Mouse (Mus musculus): ENCODE measurements around the gene Smad5. TPM values are rescaled to one million over a fixed set of nuclear protein-coding genes. Genes with fewer than 3 reads are reported as not detected.

Smad5 gene
- 17.1 and 18.7 TPM in 2 replicates for polyA plus RNA-seq (2015; fragmentation: Nextera tagmentation; extraction: Ambion mirVana)

DNA sequence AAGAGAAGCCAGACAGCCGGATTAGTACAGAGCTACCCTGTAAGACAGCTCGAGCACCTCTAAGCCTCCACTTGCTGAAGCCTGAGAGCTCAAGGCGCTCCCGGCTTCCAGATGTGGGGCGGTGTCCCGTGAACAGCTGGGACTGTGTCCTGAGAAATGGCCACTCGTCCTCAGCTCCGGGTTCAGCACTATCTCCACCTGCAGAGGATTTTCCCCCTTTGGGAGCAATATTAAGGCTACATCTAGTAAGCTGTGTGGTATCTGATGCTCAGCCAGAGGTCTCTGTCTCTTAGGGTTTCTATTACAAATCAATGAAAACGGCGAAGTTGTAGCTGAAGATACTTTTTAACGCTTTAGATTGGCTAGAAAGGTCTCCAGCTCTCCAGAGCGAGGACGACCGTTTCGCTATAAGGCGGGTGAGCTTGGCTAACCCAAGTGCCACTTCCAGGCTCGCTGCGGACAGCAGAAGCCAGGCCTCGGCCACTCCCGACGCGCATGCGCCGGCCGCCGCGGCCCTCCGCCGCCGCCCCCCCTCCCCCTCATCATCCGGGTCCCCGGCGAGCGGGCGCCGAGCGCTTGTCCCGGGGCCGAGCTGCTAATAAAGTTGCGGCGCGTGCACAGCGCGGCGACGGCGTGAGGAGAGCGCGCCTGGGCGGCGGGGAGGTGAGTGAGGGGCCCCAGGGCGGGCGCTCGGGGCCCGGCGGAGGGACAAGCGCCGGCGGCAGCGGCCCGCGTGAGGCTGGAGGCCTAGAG lies at the start of gene Smad5:
TSS of gene Smad5 (plus strand) at position 542 of the 753 bp plus-strand sequence.
- ATAC-seq: peak; percentile 85
- Histone ChIP-seq H3K9ac (ENCODE audit: low read depth, low read length) (peak within 1 kb of the TSS; percentile 87), H3K9me3 (replicated peaks; ENCODE audit: control insufficient read depth, low read length, poor library complexity, severe bottlenecking) (no peaks in the 10 kb centered on the region), H3K27me3 (ENCODE audit: control insufficient read depth, insufficient read depth, low read depth, low read length) (no peaks in the 10 kb centered on the region), H3K36me3 (ENCODE audit: control insufficient read depth, insufficient read depth, low read length) (no peaks in the 10 kb centered on the region), H3K4me1 (ENCODE audit: control insufficient read depth, insufficient read depth, low read length) (peaks cover 48% of the 10 kb centered on the region), H3K4me3 (ENCODE audit: low read depth, low read length) (peak within 1 kb of the TSS; percentile 67), H3K4me2 (ENCODE audit: low read length) (peak within 1 kb of the TSS; percentile 74), H3K27ac (ENCODE audit: low read length) (peak within 1 kb of the TSS; percentile 98)
- WGBS: 3% methylated on average over 43 of the region's 62 CpGs

DNA sequence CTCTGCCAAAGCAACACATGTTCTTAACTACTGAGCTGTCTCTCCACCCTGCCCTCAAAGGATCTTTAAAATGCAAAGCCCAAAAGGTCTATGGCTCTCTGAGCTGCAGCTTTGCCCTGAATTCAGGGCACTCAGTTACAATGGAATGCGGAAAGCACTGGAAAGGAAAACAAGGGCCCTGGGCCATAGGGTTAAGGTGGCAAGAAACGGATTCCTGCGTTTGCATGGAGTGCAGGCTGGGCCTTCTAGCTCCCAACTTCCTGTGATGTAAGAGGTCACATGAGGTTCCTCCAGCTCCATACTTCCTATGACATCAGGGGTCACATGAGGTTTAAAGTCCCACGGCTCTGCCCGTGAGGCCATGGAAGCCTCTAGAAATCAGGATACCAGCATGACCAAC lies 48.6 kb upstream of the Smad5 start:
- H3K9ac ChIP-seq (ENCODE audit: low read depth, low read length): no peak overlapping the region
- H3K4me1 ChIP-seq (ENCODE audit: control insufficient read depth, insufficient read depth, low read length): no peaks in the 10 kb centered on the region
- no peaks in the 10 kb centered on the region for H3K36me3 ChIP-seq (ENCODE audit: control insufficient read depth, insufficient read depth, low read length)
- ATAC-seq: no peak
- no peaks in the 10 kb centered on the region for H3K9me3 ChIP-seq (replicated peaks; ENCODE audit: control insufficient read depth, low read length, poor library complexity, severe bottlenecking)
- H3K4me2 ChIP-seq (ENCODE audit: low read length): no peak overlapping the region
- H3K27me3 ChIP-seq (ENCODE audit: control insufficient read depth, insufficient read depth, low read depth, low read length): no peaks in the 10 kb centered on the region
- H3K4me3 ChIP-seq (ENCODE audit: low read depth, low read length): no peak overlapping the region
- H3K27ac ChIP-seq (ENCODE audit: low read length): no peak overlapping the region
- WGBS: 89% methylated on average over 5 of the region's 5 CpGs

DNA sequence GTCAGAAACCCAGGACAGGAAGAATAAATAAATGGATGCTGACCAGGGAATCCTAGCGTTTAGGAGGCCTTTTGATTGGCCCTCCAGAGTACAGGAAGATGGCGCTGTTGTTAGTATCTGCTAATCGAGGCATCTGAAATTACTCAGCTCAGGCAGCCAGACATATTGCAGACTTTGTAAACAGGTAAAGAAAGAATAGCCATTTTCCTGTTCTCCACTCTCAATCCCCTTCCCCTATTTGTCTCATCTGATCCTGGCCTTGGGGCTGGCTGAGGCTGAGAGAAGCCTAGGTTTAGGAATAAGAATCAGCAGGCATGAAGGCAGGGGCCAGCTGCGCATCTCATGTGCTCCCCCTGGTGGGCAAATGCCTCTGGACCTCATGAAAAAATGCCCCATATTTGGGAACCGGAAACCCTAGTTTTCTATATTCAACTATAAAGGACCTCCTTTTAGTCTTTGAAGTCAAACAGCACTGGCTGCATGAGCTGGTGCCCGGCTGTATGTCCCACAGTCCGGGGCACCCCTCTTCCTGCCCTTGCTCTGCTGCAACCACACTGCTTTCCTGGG lies 44.8 kb upstream of the Smad5 start:
- H3K36me3 ChIP-seq (ENCODE audit: control insufficient read depth, insufficient read depth, low read length): no peaks in the 10 kb centered on the region
- no peak for ATAC-seq
- no peak overlapping the region for H3K4me3 ChIP-seq (ENCODE audit: low read depth, low read length)
- H3K27me3 ChIP-seq (ENCODE audit: control insufficient read depth, insufficient read depth, low read depth, low read length): no peaks in the 10 kb centered on the region
- no peak overlapping the region for H3K9ac ChIP-seq (ENCODE audit: low read depth, low read length)
- no peaks in the 10 kb centered on the region for H3K4me1 ChIP-seq (ENCODE audit: control insufficient read depth, insufficient read depth, low read length)
- H3K27ac ChIP-seq (ENCODE audit: low read length): no peak overlapping the region
- WGBS: 34% methylated on average over 7 of the region's 7 CpGs
- H3K9me3 ChIP-seq (replicated peaks; ENCODE audit: control insufficient read depth, low read length, poor library complexity, severe bottlenecking): no peaks in the 10 kb centered on the region
- H3K4me2 ChIP-seq (ENCODE audit: low read length): no peak overlapping the region

DNA sequence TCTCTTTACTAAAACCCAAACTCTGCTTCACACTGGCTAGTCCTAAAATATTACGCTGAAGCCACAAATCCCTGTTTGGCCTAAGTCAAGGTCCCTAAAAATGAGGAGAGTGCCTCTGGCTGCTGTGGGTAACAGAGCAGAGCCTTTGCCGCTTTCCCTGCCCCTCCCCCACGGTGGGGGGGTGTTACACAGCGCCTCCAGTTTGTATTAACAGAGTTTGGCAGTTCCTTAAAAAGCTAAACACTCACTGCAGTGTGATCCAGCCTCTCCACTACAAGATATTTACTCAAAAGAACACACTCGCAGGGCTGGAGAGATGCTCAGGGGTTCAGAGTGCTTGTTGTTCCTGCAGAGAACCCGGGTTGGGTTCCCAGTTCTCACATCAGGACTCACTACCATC lies 43.9 kb upstream of the Smad5 start:
- H3K9ac ChIP-seq (ENCODE audit: low read depth, low read length): no peak overlapping the region
- no peaks in the 10 kb centered on the region for H3K9me3 ChIP-seq (replicated peaks; ENCODE audit: control insufficient read depth, low read length, poor library complexity, severe bottlenecking)
- no peaks in the 10 kb centered on the region for H3K27me3 ChIP-seq (ENCODE audit: control insufficient read depth, insufficient read depth, low read depth, low read length)
- H3K4me1 ChIP-seq (ENCODE audit: control insufficient read depth, insufficient read depth, low read length): no peaks in the 10 kb centered on the region
- WGBS: 66% methylated on average over 6 of the region's 6 CpGs
- H3K4me2 ChIP-seq (ENCODE audit: low read length): no peak overlapping the region
- H3K36me3 ChIP-seq (ENCODE audit: control insufficient read depth, insufficient read depth, low read length): no peaks in the 10 kb centered on the region
- H3K4me3 ChIP-seq (ENCODE audit: low read depth, low read length): no peak overlapping the region
- ATAC-seq: no peak
- H3K27ac ChIP-seq (ENCODE audit: low read length): no peak overlapping the region

DNA sequence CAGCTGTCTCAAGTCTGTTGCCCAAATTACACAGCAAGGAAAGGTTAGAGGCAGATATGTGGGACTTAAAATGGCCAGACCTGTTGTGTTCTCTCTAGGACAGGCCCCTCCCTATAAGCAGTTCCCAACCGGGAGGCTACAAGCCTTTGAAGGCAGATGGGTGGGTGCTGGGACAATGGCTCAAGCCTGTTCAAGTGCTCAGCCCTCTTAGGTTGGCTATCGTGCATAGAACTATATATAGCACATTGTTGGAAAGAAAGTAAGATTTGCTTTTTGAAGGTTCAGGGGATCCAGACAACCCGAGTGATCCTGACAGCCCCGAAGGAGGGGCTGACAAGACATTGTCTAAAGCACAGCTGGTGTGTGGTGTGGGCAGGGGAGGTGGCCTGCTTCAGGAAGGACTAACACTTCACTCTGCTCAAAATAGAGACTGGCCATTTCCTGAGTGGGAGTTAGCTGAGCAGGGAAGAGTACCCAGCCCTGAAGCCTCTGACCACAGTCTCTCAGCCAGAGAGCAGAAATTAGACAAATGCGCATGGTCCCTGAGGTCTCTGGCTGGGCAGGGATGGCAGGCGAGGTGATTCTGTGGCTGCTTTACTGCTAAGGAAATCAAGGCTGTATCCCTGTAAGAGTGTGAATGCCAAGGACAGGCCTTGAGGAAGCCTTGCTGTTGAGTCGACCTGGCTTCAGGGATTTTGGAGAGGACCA lies 40.7 kb upstream of the Smad5 start:
- no peaks in the 10 kb centered on the region for H3K9me3 ChIP-seq (replicated peaks; ENCODE audit: control insufficient read depth, low read length, poor library complexity, severe bottlenecking)
- H3K4me3 ChIP-seq (ENCODE audit: low read depth, low read length): no peak overlapping the region
- no peaks in the 10 kb centered on the region for H3K4me1 ChIP-seq (ENCODE audit: control insufficient read depth, insufficient read depth, low read length)
- H3K27me3 ChIP-seq (ENCODE audit: control insufficient read depth, insufficient read depth, low read depth, low read length): no peaks in the 10 kb centered on the region
- H3K27ac ChIP-seq (ENCODE audit: low read length): no peak overlapping the region
- peak; percentile 8; the same call in 1 of the 2 replicates for ATAC-seq
- H3K36me3 ChIP-seq (ENCODE audit: control insufficient read depth, insufficient read depth, low read length): no peaks in the 10 kb centered on the region
- 54% methylated on average over 7 of the region's 7 CpGs for WGBS
- no peak overlapping the region for H3K9ac ChIP-seq (ENCODE audit: low read depth, low read length)
- H3K4me2 ChIP-seq (ENCODE audit: low read length): no peak overlapping the region

DNA sequence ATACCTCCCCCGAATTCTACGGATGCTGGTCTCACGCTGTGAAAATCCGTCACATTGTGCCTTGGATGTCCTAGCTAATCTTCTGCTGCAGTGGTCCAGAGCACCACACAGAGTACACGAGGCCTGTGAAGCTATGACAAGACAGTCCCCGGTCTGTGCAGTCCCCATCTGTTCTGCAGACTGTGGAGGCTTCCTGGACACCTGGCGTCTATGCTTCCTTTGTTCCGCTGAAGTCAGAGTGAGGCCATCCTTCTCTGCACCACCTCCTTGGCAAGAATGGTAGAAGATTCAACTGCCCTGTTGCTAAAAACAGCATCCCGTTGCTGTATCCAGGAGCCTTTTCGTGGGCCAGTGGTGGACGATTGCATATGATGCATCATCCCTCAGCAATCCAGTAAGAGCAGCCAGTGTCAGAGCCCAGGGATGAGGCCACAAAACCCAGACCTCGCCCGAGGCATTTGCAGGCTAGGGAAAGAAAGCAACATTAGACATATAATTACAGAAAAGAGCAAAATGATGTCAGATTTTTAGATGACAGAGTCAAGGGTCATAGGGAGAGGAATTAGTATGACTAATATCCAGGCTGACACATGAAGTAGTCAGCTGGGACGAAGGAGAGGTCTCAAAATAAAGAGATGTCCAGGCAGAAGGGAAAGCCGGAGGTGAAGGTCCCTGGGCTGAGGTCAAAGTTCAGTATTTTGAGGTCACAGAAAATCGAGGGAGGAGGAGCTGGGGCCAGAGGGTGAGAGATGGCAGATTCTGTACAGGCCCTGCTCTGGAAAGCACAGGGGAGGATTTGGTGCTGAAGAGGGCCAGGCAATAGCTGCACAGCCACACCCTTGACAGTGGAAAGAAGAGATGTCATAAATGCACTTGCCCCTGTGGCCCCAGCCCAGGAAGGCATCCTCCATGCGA lies 38.3 kb upstream of the Smad5 start:
- Histone ChIP-seq H3K27me3 (ENCODE audit: control insufficient read depth, insufficient read depth, low read depth, low read length) (no peaks in the 10 kb centered on the region), H3K9me3 (replicated peaks; ENCODE audit: control insufficient read depth, low read length, poor library complexity, severe bottlenecking) (no peaks in the 10 kb centered on the region), H3K4me1 (ENCODE audit: control insufficient read depth, insufficient read depth, low read length) (no peaks in the 10 kb centered on the region), H3K4me3 (ENCODE audit: low read depth, low read length) (no peak overlapping the region), H3K9ac (ENCODE audit: low read depth, low read length) (no peak overlapping the region), H3K36me3 (ENCODE audit: control insufficient read depth, insufficient read depth, low read length) (no peaks in the 10 kb centered on the region), H3K27ac (ENCODE audit: low read length) (no peak overlapping the region), H3K4me2 (ENCODE audit: low read length) (no peak overlapping the region)
- no peak for ATAC-seq
- 75% methylated on average over 17 of the region's 17 CpGs for WGBS

DNA sequence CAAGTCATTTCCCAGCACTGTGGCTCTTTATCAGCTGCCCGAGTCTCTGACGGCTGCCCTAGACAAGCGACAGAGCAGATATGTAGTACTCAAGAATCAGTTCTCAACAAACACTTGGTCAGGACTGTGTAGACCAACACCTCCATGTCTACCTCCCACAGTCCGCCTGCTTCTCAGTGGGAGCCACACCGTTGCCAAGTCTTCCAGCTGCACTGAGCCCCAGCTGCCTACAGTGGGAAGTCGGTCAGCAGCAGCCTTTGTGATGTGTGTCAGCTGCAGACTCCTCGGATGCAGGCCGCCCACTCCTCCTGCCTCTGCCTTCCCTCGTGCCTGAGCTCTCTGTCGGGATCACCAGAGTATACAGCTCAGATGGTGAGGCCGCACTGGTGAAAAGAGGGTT lies 31.6 kb upstream of the Smad5 start:
- no peaks in the 10 kb centered on the region for H3K4me1 ChIP-seq (ENCODE audit: control insufficient read depth, insufficient read depth, low read length)
- no peak overlapping the region for H3K4me2 ChIP-seq (ENCODE audit: low read length)
- H3K9me3 ChIP-seq (replicated peaks; ENCODE audit: control insufficient read depth, low read length, poor library complexity, severe bottlenecking): no peaks in the 10 kb centered on the region
- H3K4me3 ChIP-seq (ENCODE audit: low read depth, low read length): no peak overlapping the region
- no peak overlapping the region for H3K27ac ChIP-seq (ENCODE audit: low read length)
- no peaks in the 10 kb centered on the region for H3K27me3 ChIP-seq (ENCODE audit: control insufficient read depth, insufficient read depth, low read depth, low read length)
- 60% methylated on average over 11 of the region's 11 CpGs for WGBS
- no peak overlapping the region for H3K9ac ChIP-seq (ENCODE audit: low read depth, low read length)
- ATAC-seq: no peak
- H3K36me3 ChIP-seq (ENCODE audit: control insufficient read depth, insufficient read depth, low read length): no peaks in the 10 kb centered on the region

DNA sequence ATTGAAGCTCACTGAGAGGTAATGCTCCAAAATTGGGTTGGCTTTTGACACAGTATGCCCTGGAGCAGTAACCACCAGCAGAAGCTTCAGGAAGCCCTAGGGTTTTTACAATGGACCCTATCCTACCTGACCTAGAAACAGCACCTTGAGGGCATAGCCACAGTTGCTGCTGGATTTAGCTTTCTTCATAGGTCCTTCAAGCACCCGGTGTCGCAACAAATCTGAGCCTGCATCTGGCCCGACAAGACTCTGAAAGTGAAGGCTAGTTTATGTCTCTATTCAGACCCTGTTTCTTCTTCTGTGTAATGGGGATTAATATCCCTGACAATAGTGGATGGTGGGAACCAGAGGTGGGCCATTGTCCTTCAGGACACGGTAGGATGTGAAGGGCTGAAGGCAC lies 25.1 kb upstream of the Smad5 start:
- Histone ChIP-seq H3K27me3 (ENCODE audit: control insufficient read depth, insufficient read depth, low read depth, low read length) (no peaks in the 10 kb centered on the region), H3K36me3 (ENCODE audit: control insufficient read depth, insufficient read depth, low read length) (no peaks in the 10 kb centered on the region), H3K4me1 (ENCODE audit: control insufficient read depth, insufficient read depth, low read length) (no peaks in the 10 kb centered on the region), H3K9me3 (replicated peaks; ENCODE audit: control insufficient read depth, low read length, poor library complexity, severe bottlenecking) (no peaks in the 10 kb centered on the region), H3K4me3 (ENCODE audit: low read depth, low read length) (no peak overlapping the region), H3K4me2 (ENCODE audit: low read length) (no peak overlapping the region), H3K27ac (ENCODE audit: low read length) (0 out of 2 replicates have a peak overlapping the region, but pooled peaks have one; percentile 2), H3K9ac (ENCODE audit: low read depth, low read length) (no peak overlapping the region)
- WGBS: 51% methylated on average over 4 of the region's 4 CpGs
- no peak for ATAC-seq
